Mouse (Mus musculus): Measurements from ENCODE around the gene Sco1.
"Not testable (repeated sequence)": the region's sequence is repeated elsewhere in the genome, so short reads cannot be mapped to it uniquely, and the experiment has no call there.

Sco1 gene

DNA sequence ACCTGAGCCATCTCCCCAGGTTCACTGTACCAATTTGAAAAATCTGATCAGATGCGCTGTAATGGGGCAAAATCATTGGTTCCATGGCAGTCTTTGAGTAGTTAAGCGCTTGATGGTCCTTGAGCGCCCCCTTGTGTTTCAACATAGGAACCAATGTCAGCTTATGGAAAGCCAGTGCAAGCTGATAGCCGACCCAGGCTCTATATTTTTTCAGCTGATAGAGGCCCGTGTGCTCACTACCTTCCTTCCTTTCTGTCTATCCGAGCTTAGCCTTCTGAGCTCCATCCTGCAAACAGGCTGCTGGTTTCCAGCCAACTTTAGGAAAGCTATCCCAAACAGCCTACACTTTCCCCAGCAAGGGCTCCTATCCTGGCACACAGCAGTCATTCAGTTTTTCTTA is 33.0 kb downstream of the Sco1 start:
- in situ Hi-C loops (cut with MboI): no loop called here

DNA sequence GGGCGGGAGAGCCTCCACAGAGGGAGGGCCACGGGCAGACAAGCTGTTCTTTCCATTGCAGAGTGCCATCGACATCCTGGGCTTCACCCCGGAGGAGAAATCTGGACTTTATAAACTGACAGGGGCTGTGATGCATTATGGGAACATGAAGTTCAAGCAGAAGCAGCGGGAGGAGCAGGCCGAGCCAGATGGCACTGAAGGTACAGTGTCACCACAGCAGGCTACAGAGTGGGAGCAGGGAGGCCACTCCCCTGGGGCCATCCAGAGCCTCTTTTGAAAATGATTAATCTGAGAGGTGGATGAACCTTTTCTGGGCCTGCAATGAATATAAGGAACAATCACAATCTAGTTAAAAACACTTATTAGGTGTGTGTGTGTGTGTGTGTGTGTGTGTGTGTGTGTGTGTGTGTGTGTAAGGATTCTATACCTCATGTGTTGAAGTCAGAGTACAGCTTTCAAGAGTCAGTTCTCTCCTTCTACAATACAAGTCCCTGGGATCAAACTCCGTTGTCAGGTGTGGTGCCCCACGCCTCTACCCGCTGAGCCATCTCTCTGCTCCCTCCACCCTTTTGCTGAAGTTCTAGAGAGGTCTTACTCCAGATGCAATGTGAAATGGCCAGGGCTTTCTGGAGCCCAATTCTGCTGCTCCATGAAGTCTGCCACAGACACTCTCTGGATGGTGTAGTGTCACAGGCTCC is 34.1 kb downstream of the Sco1 start:
- in situ Hi-C loops (cut with MboI): no loop called here

DNA sequence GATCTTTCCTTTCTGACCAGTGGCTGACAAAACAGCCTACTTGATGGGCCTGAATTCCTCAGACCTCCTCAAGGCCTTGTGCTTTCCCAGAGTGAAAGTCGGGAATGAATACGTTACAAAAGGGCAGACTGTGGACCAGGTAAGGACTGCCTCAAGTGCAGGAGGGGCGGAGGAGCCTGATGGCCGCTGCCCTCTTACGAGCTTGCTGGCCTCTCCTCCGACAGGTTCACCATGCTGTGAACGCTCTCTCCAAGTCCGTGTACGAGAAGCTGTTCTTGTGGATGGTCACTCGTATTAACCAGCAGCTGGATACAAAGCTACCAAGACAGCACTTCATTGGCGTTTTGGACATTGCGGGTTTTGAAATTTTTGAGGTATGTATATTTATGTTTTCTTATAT is 34.8 kb downstream of the Sco1 start:
- in situ Hi-C loops (cut with MboI): no loop called here

DNA sequence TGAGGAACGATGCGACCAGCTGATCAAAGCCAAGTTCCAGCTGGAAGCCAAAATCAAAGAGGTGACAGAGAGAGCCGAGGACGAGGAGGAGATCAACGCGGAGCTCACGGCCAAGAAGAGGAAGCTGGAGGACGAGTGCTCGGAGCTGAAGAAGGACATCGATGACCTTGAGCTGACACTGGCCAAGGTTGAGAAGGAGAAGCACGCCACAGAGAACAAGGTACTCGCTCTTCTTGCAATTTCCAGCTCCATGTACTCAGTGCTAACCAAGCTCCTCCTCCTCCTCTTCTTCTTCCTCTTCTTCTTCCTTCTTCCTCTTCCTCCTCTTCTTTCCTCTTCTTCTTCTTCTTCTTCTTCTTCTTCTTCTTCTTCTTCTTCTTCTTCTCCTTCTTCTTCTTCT is 39.9 kb downstream of the Sco1 start:
- in situ Hi-C loops (cut with MboI): not testable (repeated sequence)

GRCm38 (mm10) chr11:67093201-67093600 is 40.7 kb downstream of the Sco1 start:
- in situ Hi-C loops (cut with MboI): no loop called here

DNA sequence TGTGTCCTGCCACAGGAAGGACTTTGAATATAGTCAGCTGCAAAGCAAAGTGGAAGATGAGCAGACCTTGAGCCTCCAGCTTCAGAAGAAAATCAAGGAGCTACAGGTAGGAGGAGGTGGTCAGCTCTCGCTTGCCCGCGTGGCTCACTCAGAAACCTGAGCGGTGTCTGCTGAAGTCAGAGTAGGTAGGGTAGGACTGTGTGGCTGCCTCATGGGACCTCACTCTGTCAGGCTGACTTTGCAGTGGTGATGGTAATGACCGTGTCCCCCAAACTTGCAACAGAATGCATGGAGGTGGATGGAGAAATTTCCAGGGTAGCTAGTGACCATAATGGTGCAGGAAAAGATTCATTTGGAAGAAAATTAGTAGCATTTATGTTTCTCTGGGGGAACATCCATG is 41.2 kb downstream of the Sco1 start:
- in situ Hi-C loops (cut with MboI): no loop called here

DNA sequence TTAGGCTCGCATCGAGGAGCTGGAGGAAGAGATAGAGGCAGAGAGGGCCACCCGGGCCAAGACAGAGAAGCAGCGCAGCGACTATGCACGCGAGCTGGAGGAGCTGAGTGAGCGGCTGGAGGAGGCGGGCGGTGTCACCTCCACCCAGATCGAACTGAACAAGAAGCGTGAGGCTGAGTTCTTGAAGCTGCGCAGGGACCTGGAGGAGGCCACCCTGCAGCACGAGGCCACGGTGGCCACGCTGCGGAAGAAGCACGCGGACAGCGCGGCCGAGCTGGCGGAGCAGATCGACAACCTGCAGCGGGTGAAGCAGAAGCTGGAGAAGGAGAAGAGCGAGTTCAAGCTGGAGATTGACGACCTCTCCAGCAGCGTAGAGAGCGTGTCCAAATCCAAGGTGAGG is 42.0 kb downstream of the Sco1 start:
- in situ Hi-C loops (cut with MboI): no loop called here

DNA sequence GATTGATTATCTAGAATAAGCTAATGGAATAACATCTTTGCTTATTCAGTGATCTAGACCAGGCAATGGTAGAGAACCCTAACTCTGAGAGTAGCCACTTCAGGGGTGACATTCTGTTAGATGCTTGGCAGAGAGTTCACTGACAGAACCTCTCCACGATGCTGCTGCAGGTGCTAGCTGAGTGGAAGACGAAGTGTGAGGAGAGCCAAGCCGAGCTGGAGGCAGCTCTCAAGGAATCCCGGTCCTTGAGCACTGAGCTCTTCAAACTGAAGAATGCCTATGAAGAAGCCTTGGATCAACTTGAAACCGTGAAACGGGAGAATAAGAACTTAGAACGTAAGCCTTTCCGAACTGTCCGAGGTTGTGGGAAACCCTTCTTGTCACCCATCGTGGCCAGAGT is 45.2 kb downstream of the Sco1 start:
- in situ Hi-C loops (cut with MboI): no loop called here

- in situ Hi-C loops (cut with MboI): no loop called here
Measured at GRCm38 (mm10) chr11:67098427-67098826, 46.0 kb downstream of the Sco1 start.

GRCm38 (mm10) chr11:67099241-67099640 is 46.8 kb downstream of the Sco1 start:
- in situ Hi-C loops (cut with MboI): no loop called here

- in situ Hi-C loops (cut with MboI): no loop called here
Measured at GRCm38 (mm10) chr11:67100169-67100568, 47.7 kb downstream of the Sco1 start.

GRCm38 (mm10) chr11:67101713-67102112 is 49.2 kb downstream of the Sco1 start:
- in situ Hi-C loops (cut with MboI): no loop called here

GRCm38 (mm10) chr11:67103256-67103655 is 50.8 kb downstream of the Sco1 start:
- in situ Hi-C loops (cut with MboI): no loop called here

GRCm38 (mm10) chr11:67104242-67104641 is 51.8 kb downstream of the Sco1 start:
- in situ Hi-C loops (cut with MboI): no loop called here

DNA sequence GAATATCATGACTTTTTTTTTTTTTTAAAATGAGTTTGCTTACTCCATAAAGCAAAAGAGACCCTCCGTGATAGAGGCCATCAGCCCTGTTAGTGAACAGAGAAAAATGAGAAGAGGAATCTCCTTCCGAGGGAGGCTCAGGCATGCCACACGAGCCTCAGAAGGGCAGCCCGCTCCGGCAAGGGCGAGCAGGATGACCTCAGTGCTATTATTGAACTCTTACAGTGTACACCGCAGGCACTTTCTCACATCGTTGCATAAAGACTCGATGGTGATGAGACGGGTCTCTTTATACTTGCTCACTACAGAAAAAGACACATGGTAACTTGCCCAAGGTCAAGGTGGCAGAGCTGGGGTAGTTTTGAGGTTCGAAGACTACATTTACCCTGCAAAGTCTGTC is 52.2 kb downstream of the Sco1 start:
- in situ Hi-C loops (cut with MboI): no loop called here

DNA sequence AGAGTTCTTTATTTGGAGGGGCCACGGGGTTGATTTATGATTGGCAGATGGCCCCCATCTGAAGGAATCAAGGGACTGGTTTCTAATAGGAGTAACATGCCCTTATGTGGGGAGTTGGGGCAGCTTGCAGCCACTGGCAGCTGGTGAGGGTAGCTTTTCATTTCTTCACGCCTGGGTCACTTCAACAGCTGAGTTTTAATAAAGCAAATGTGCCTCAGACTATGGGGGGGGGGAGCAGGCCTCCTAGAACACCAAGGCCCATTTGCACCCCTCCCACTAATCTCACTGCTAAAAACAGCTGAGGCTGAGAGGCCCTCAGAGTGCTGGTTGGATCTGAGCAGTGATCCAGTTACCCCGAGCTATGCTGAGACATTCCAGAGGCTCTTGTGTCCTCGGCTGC is 53.2 kb downstream of the Sco1 start:
- in situ Hi-C loops (cut with MboI): no loop called here

DNA sequence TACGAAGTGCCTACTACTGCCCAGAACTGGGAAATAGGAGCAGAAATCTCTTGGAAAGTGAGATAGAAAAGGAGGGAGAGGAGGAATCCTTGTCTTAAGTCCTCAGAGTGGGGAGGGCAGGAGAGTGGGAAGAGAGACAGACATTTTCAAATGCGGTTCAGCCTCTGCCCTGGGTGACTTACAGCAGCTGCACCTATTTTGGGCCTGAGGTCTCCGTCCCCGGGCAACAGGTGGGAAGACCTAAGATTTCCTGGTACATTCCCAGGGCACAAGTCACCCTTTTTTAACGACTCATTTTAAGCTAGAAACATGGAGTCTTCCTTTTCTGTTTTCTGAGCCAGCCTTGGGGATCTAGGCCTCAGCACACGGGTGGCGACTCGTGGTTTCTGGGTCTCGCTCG is 54.5 kb downstream of the Sco1 start:
- in situ Hi-C loops (cut with MboI): no loop called here

DNA sequence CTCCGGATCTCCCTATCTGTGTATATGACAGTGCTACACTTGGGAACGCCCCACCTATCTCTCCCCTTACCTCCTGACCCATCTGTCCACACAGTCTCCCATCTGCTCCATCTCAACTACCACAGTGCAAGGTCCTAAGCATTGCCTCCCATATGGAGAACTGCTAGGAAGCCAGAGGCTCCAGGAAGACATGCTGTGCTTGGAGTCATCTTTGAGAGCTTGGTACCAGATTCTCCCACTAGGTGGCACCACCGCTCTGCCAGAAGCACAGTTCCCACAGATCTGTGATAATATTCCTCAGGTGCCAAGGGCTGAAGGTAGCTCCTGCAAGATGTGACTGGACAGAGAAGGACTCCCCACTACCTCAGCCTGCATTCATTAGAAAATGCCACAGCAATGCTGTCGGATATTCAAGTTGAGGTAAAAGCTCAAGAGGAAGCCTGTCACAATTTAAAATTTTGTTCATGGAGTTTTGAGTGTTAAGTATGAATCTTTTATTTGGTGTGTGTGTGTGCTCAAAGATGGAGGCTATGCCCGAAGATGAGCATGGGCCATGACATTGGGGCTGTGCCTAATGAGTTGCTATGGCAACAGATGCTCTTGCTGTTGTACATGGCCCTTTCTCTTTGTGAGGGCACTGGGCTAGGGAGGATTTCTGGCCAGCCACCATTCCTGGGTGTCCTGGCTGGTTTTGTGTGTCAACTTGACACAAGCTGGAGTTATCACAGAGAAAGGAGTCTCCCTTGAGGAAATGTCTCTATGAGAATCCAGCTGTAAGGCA is 57.9 kb downstream of the Sco1 start:
- in situ Hi-C loops (cut with MboI): no loop called here

- in situ Hi-C loops (cut with MboI): no loop called here
Measured at GRCm38 (mm10) chr11:67112019-67112850, 59.8 kb downstream of the Sco1 start.

DNA sequence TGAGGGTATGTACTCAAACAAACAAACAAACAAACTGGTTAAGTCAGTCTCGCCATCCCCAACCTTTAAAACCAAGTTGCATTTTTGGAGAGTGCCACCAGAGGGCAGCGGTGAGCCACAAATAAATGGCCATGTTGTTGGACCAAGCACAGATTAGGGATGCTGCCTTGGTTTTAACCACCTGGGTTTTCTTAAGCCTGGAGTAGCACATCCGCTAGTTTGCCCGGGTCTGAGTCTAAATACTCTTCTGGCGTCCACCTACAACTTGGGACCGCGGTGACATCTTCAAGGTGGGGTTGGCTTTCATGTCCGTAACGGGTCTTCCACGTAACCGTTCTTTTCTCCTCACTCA is 60.4 kb downstream of the Sco1 start:
- in situ Hi-C loops (cut with MboI): no loop called here

- in situ Hi-C loops (cut with MboI): no loop called here
Measured at GRCm38 (mm10) chr11:67113381-67113780, 60.9 kb downstream of the Sco1 start.

DNA sequence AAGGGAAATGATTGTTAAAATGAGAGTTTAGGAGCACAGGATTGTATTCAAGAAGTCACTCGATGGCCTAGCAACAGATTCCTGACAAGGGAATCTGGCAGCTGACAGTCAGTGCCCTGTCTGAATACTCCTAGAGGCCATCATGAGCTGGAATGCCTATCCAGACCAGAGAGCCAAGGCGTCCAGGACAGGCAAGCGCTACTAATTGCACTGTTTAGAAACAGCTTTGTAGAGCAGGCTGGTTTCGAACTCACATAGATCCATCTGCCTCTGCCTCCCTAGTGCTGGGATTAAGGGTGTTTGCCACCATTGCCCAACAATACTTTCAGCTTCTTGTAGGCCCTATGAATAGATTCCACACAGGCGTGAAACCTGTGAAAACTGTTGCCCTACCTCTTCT is 61.8 kb downstream of the Sco1 start:
- in situ Hi-C loops (cut with MboI): no loop called here

DNA sequence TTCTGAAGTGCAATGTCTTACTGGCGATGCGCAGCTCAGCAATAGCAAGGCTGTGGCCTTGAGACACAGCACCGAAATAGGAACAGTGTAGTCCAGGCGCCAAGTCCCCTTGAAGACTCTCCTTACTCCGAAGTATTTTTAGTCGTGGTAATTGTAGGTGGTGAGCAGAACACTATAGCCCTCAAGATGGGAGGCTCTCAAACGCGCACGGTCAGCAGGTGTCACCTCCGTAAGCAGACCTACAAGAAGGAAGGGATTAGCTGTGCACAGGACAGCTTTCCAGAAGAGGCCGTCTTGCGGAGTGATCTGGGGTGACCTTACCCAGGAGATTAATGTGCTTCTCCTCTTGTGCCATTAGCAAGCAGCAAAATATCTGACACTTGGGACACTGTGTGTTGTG is 62.4 kb downstream of the Sco1 start:
- in situ Hi-C loops (cut with MboI): no loop called here
